Mouse (Mus musculus): ENCODE data around the gene Arid4a. TPM values are rescaled to one million over a fixed set of nuclear protein-coding genes. Genes with fewer than 3 reads are reported as not detected.

Arid4a gene
- 10 to 100 TPM; 12.0 to 16.7 TPM for total RNA-seq (2021)

- intact Hi-C loops (cut with DNase I), result loop anchor here (2.0 kb wide), 2 partner anchors 33 to 47 kb away; no protein-coding TSS in a partner anchor
- peak; percentile 97 for DNase-seq (ENCODE audit: low spot score)
These were observed at the start of gene Arid4a for GRCm38 (mm10) chr12:71015363-71016210. Gene Arid4a (plus strand): TSS chr12:71015990.

GRCm38 (mm10) chr12:70967581-70967980 lies 48.2 kb upstream of the Arid4a start:
- intact Hi-C loops (cut with DNase I), result loop anchor here (5.0 kb wide), 1 partner anchor 170 kb away; the partner anchor contains the start of genes 2700049A03Rik and Timm9
- DNase-seq (ENCODE audit: low spot score), result no peak

GRCm38 (mm10) chr12:70968141-70968790 lies 47.5 kb upstream of the Arid4a start:
- intact Hi-C loops (cut with DNase I), result loop anchor here (2.0 to 5.0 kb wide), 2 partner anchors 47 to 169 kb away; partner anchors contain the start of genes 2700049A03Rik, Arid4a and Timm9

GRCm38 (mm10) chr12:70968791-70969307 lies 46.9 kb upstream of the Arid4a start:
- intact Hi-C loops (cut with DNase I), result loop anchor here (2.0 to 5.0 kb wide), 2 partner anchors 46 to 168 kb away; partner anchors contain the start of genes 2700049A03Rik, Arid4a and Timm9
- peak; percentile 71 for DNase-seq (ENCODE audit: low spot score)

More at GRCm38 (mm10) chr12:70968141-70968790, 47.5 kb upstream of the Arid4a start:
- peak; percentile 63 for DNase-seq (ENCODE audit: low spot score)

GRCm38 (mm10) chr12:70969485-70970184 lies 46.2 kb upstream of the Arid4a start:
- intact Hi-C loops (cut with DNase I), result loop anchor here (2.0 to 5.0 kb wide), 2 partner anchors 45 to 168 kb away; partner anchors contain the start of genes 2700049A03Rik, Arid4a and Timm9
- DNase-seq (ENCODE audit: low spot score), result no peak

GRCm38 (mm10) chr12:70973831-70974230 lies 42.0 kb upstream of the Arid4a start:
- DNase-seq (ENCODE audit: low spot score), result no peak

GRCm38 (mm10) chr12:70974441-70975266 lies 41.1 kb upstream of the Arid4a start, which contains the start of gene Psma3:
Gene Psma3 (plus strand): TSS chr12:70974621.
- DNase-seq (ENCODE audit: low spot score), result peak; percentile 88
- intact Hi-C loops (cut with DNase I), result no loop called here

More at GRCm38 (mm10) chr12:70973831-70974230, 42.0 kb upstream of the Arid4a start:
- intact Hi-C loops (cut with DNase I), result no loop called here

GRCm38 (mm10) chr12:70975406-70975805 lies 40.4 kb upstream of the Arid4a start:
- DNase-seq (ENCODE audit: low spot score), result no peak
- intact Hi-C loops (cut with DNase I), result no loop called here

- no peak for DNase-seq (ENCODE audit: low spot score)
- intact Hi-C loops (cut with DNase I), result no loop called here
These were observed 39.9 kb upstream of the Arid4a start for GRCm38 (mm10) chr12:70975891-70976290.

- no peak for DNase-seq (ENCODE audit: low spot score)
These were observed 37.4 kb upstream of the Arid4a start for GRCm38 (mm10) chr12:70978345-70978744.

GRCm38 (mm10) chr12:70984855-70985550 lies 30.8 kb upstream of the Arid4a start:
- no peak for DNase-seq (ENCODE audit: low spot score)
- intact Hi-C loops (cut with DNase I), result no loop called here

More at GRCm38 (mm10) chr12:70978345-70978744, 37.4 kb upstream of the Arid4a start:
- intact Hi-C loops (cut with DNase I), result no loop called here

- intact Hi-C loops (cut with DNase I), result no loop called here
These were observed 18.6 kb upstream of the Arid4a start for GRCm38 (mm10) chr12:70997225-70997624.

GRCm38 (mm10) chr12:70999423-70999903 lies 16.3 kb upstream of the Arid4a start:
- no peak for DNase-seq (ENCODE audit: low spot score)
- intact Hi-C loops (cut with DNase I), result no loop called here

More at GRCm38 (mm10) chr12:70997225-70997624, 18.6 kb upstream of the Arid4a start:
- no peak for DNase-seq (ENCODE audit: low spot score)

- no peak for DNase-seq (ENCODE audit: low spot score)
- intact Hi-C loops (cut with DNase I), result no loop called here
These were observed 15.4 kb upstream of the Arid4a start for GRCm38 (mm10) chr12:71000344-71000743.

GRCm38 (mm10) chr12:71001456-71001855 lies 14.3 kb upstream of the Arid4a start:
- intact Hi-C loops (cut with DNase I), result no loop called here
- DNase-seq (ENCODE audit: low spot score), result no peak

GRCm38 (mm10) chr12:71003760-71004426 lies 11.9 kb upstream of the Arid4a start:
- DNase-seq (ENCODE audit: low spot score), result no peak
- intact Hi-C loops (cut with DNase I), result no loop called here

- DNase-seq (ENCODE audit: low spot score), result no peak
- intact Hi-C loops (cut with DNase I), result no loop called here
These were observed 9.6 kb upstream of the Arid4a start for GRCm38 (mm10) chr12:71006141-71006540.
